Mouse (Mus musculus) testis, adult 2 months (tissue): ENCODE data around the gene Churc1.

Source experiments
- CTCF ChIP-seq: fragments of 200-500 bp; IDR thresholded peaks from 2 replicates; pipeline ENCODE4 v1.5.1; 2012; ENCODE audit warnings: low read depth, mild to moderate bottlenecking, inconsistent platforms, low read length, moderate library complexity; ENCODE audit not compliant: control insufficient read depth, insufficient read depth, insufficient replicate concordance
- POLR2A ChIP-seq: fragments of 200-500 bp; IDR thresholded peaks from 2 replicates; pipeline ENCODE4 v1.6.1; 2012; ENCODE audit warnings: low read depth, mild to moderate bottlenecking, inconsistent platforms, low read length, moderate library complexity; ENCODE audit not compliant: control insufficient read depth

DNA sequence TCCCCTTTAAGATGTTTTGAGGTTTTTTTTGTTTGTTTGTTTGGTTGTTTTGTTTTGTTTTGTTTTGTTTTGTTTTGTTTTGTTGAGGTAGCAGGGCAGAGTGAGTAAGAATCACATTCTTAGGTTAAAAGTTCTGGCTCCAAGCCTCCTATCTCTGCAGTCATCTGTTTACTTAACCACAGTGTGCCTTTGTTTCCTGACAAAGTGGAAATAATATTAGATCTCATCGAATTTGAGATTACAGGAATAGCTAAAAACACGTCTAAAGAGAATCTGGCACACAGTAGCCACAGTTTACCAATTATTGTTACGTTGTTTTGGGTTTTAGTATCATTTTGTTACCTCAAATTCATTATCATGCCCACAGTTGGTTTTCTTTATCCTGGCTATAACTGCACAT, 9.3 kb downstream of the Churc1 start:
- TF ChIP-seq POLR2A (no peak), CTCF (no peak)
